Mouse (Mus musculus) lung, postnatal 25 days (tissue): Measurements from ENCODE around the gene Vstm2a.

Source experiments
- DNase-seq: peaks from one replicate; pipeline ENCODE4 v3.0.0; 2022; ENCODE audit warnings: low spot score

Gene Vstm2a

DNA sequence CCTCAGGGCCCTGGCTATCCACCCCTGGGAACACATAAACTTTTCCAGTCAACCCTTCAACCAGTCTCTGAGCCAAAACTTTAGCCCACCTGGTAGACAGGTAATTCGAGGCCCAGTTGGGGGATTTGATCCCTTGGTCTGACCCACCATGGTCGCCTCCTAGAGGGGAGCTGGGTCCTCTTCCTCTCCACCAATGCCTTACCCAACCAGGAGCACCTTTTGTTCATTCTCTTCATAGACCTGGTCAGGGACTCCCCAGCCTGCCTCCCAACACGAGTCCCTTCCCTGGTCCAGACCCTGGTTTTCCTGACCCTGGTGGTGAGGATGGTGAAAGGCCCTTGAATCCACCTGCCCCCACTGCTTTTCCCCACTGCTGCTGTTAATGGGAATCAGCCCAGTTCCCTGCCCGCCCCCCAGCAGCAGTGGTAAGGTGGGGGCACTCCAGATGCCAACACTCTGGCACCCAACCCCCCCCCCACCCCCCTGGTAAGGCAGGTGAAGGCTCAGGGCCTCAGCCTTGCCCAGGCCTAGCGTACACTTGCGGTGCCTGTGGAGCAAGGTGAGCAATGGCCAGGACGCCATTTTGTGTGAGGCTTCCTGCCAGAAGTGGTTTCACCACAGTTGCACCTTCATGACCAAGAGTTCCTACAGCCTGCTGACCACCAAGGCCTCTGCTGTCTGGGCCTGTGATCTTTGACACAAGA lies 182.2 kb downstream of the Vstm2a start:
- DNase-seq, result no peak
